Mouse (Mus musculus) gastrocnemius, adult 18-20 months (tissue): ENCODE measurements around the gene Chd4. TPM values are rescaled to one million over a fixed set of nuclear protein-coding genes. Genes with fewer than 3 reads are reported as not detected.
"Not testable (repeated sequence)": the region's sequence is repeated elsewhere in the genome, so short reads cannot be mapped to it uniquely, and the experiment has no call there.

Experiments used
- DNase-seq: peaks from one replicate; pipeline ENCODE4 v3.0.0; 2021; ENCODE audit warnings: low spot score
- long read RNA-seq, 2 experiments: library from polyadenylated mRNA; stranded (forward); transcript quantifications; one replicate each; pipeline ENCODE4 v2.0.0; 2021
- total RNA-seq, 2 experiments: library from RNA; stranded (reverse); gene quantifications; 2 replicates each; pipeline ENCODE4 v1.2.3; 2021

The Chd4 gene
- total RNA-seq, result 10 to 100 TPM; 64.1 to 70.6 TPM
- long read RNA-seq, experiment 1, full-length matches to known transcripts, result 3 of 17 reads
- long read RNA-seq, experiment 1, partial matches to known transcripts, result 11 of 17 reads
- long read RNA-seq, experiment 1, other reads (novel, unspliced or antisense), result 3 of 17 reads
- long read RNA-seq, experiment 2, full-length matches to known transcripts, result 2 of 19 reads
- long read RNA-seq, experiment 2, partial matches to known transcripts, result 12 of 19 reads
- long read RNA-seq, experiment 2, other reads (novel, unspliced or antisense), result 5 of 19 reads

- peak; percentile 88 for DNase-seq
Measured at GRCm38 (mm10) chr6:125095391-125096278, at the start of gene Chd4. Gene Chd4, plus strand, starts transcription at chr6:125095981.

DNA sequence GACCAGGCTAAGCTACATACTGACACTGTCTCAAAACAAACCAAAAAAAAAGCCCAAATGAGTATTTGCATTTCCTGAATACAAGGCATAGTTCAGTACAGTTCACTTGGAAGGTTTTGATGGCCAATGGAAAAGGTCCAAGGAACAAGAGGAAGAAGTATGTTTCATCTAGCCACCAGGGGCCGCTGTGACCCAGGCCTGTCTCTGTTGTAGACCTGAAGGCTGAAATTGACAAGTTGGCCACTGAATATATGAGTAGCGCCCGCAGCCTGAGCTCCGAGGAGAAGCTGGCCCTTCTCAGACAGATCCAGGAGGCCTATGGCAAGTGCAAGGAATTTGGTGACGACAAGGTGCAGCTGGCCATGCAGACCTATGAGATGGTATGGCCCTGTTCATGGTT lies 49.1 kb upstream of the Chd4 start:
- peak; percentile 82 for DNase-seq

DNA sequence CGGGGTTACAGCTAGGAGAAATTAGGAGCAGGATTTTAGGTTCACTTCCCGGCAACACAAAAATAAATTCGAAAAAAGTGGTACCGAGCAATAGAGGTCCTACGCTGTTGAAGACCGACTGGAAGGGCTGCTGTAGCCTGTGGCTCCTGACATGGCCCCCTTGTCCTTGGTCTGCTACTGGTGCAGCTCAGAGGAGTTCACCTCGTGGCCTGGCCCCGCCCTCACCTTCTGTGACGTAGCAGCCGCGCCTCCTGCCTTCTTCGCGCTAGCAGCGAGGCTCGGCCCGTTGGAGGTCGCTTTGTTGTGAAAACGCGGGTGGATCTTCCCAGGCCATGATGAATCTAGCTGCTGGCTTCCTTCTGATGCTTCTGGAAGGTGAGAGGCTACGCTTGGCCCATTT lies 46.1 kb upstream of the Chd4 start, which contains the start of gene Acrbp:
TSS of gene Acrbp (plus strand) at position 12 of the 400 bp plus-strand sequence.
- DNase-seq, result no peak

DNA sequence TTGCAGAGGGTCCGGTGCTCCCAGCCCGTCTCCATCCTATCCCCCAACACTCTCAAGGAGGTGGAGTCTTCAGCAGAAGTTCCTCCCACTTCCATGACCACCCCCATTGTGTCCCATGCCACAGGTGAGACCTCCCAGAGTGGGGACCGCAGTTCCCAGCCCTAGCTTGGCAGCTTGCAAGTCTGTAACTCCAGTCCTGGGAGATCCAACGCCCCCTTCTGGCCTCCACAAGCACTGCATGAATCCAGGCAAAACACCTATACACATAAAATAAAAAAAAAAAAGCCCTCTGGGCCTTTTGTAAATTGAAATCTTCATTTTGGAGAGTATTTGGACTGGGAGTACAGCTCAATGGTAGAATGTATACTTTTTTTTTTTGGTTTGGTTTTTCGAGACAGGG lies 44.5 kb upstream of the Chd4 start:
- DNase-seq, result no peak

DNA sequence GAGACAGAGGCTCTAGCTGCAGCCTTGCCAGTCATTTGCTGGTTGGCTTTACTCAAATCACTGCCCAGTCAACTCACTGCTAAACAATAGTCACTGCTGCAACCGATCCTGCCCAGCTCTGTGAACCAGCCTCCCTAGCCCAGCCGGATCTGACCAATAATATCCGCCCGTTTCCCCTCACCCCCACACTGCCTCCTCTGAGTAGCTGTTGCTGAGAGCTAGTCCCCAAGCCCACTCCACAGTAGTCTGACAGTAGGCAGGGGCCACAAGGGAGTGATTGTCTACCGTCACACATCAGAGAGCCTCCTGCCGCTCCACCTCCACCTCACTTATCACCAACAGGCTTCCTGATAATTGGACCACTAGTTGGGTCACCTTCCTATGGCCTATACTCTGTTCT lies 34.3 kb upstream of the Chd4 start:
- no peak for DNase-seq

DNA sequence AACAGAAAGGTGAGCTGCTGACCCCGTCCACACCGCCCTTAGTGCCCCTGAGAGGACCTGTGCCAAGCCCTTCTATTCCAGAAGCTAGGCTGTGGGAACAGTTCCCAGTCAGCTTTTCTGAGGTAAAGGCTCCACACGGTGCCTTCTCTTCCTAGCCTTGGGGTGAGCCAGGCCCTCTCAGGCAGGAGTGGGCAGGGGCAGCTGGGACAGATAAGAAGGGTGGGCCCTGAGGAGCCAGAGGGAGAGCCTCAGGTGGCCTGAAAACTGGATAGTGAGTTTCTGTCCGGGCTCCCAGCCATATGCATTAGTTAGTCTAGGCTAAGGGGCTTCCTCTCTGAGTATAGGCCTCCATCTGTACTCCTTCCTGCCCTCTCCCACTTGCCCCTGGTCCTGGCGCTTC lies 33.3 kb upstream of the Chd4 start:
- DNase-seq, result no peak

DNA sequence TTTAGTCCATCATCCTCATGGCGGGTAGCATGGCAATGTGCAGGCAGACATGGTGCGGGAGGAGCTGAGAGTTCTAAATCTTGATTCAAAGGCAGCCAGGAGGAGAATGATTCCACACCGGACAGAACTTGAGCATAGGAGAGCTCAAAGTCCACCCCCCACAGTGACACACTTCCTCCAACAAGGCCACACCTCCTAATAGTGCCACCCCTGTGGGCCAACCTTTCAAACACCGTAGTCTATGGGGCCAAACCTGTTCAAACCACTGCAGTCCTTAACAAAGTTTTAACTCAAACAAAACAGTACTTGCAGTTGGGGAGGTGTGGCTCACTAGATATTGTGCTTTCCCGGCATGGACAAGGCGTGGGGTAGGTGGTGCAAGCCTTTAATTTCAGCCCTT lies 31.9 kb upstream of the Chd4 start:
- no peak for DNase-seq

DNA sequence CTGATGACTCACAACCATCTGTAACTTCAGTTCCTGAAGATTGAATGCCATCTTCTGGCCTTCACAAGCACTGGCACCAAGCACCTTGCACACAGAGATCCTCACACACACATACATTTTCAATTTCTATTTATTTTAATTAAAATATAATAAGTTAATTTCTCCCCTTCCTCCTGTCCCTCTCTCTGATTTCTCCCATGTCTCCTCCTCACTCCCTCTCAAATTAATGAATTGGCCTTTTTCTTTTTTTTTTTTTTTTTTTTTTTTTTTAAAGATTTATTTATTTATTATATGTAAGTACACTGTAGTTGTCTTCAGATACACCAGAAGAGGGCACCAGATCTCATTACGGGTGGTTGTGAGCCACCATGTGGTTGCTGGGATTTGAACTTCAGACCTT lies 30.6 kb upstream of the Chd4 start:
- DNase-seq, result not testable (repeated sequence)

GRCm38 (mm10) chr6:125067571-125067995 lies 28.2 kb upstream of the Chd4 start, which contains the start of gene Lpar5:
Gene Lpar5, plus strand, starts transcription at chr6:125067920.
- DNase-seq, result no peak

- no peak for DNase-seq
Measured at GRCm38 (mm10) chr6:125071170-125071895, 24.4 kb upstream of the Chd4 start.

GRCm38 (mm10) chr6:125071896-125072279 lies 23.9 kb upstream of the Chd4 start:
- no peak for DNase-seq

GRCm38 (mm10) chr6:125073825-125074224 lies 22.0 kb upstream of the Chd4 start:
- DNase-seq, result no peak

DNA sequence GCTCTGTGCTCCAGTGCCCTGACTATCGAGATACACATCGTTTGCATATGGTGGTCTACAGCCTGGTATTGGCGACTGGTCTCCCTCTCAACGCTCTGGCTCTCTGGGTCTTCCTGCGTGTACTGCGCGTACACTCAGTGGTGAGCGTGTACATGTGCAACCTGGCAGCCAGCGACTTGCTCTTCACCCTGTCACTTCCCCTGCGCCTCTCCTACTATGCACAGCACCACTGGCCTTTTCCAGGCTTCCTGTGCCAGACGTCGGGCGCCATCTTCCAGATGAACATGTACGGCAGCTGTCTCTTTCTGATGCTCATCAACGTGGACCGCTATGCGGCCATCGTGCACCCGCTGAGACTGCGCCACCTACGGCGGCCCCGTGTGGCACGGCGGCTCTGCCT lies 14.4 kb upstream of the Chd4 start:
- no peak for DNase-seq

DNA sequence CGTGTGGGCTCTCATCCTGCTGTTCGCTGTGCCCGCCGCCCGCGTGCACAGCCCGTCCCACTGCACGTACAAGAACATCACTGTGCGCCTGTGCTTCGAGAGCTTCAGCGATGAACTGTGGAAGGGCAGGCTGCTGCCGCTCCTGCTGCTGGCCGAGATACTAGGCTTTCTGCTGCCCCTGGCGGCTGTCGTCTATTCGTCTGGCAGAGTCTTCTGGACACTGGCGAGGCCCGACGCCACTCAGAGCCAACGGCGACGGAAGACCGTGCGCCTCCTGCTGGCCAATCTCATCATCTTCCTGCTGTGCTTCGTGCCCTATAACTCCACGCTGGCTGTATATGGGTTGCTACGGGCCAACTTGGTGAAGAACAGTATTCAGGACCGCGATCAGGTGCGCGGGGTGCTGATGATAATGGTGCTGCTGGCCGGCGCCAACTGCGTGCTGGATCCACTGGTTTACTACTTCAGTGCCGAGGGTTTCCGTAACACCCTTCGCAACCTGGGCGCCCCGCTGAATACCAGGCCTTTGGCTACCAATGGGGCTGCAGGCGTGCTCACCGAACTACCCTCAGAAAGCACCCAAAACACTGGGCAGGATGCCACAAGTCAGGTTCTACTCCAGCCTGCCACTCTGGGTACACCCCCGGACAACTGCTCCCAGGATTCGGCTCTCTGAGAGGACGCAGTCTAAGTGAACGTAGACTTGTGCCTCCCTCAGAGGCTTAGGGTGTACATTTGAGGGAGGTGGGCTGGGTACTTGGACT lies 13.8 kb upstream of the Chd4 start:
- peak; percentile 89 for DNase-seq

DNA sequence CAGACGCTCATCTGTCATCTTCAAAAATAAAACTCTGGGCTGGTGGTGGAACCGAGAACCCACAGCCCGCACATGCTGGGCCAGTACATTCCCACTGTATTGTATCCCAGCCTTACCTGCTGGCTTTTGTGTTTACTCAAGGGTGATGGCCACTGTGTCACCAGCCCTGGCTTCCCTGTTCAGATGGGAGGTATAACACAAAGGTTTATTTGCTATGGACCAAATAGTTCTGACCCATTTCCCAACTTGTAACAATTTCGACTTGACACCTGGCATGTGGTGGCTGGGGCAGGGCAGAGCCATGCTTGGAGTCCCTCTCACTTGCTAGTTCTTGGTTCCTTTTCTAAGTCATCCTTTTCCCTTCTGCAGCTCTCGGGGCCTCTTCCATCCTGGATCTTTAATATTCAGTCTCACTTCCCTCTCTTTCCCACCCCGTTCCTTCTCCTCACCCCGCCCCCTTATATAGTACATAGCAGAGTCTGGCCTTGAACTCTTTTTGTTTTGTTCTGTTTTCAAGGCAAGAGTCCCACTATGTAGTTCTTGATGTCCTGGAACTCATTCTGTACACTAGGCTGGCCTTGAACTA lies 12.9 kb upstream of the Chd4 start:
- DNase-seq, result no peak

GRCm38 (mm10) chr6:125084424-125084823 lies 11.4 kb upstream of the Chd4 start:
- peak; percentile 69 for DNase-seq

DNA sequence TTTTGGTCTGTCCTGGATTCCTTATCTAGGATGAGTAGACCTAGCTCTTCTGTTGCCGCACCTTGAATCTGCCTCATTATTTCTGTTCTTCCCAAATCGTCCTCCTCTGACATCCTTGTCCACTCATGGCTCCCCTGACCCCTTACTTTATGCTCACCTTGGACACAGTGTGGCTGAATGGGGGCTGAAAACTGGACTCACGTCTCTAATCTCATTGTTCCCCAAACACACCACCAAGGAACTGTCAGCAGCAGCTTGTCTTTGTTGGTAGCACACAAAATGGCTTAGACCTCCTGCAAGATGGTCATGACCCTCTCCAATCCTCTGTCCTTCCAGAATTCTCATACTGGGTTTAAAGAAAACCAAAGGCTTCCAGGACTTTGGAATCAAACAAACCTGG lies 7.8 kb upstream of the Chd4 start:
- no peak for DNase-seq

GRCm38 (mm10) chr6:125088561-125089321 lies 7.0 kb upstream of the Chd4 start:
- DNase-seq, result peak; percentile 71

DNA sequence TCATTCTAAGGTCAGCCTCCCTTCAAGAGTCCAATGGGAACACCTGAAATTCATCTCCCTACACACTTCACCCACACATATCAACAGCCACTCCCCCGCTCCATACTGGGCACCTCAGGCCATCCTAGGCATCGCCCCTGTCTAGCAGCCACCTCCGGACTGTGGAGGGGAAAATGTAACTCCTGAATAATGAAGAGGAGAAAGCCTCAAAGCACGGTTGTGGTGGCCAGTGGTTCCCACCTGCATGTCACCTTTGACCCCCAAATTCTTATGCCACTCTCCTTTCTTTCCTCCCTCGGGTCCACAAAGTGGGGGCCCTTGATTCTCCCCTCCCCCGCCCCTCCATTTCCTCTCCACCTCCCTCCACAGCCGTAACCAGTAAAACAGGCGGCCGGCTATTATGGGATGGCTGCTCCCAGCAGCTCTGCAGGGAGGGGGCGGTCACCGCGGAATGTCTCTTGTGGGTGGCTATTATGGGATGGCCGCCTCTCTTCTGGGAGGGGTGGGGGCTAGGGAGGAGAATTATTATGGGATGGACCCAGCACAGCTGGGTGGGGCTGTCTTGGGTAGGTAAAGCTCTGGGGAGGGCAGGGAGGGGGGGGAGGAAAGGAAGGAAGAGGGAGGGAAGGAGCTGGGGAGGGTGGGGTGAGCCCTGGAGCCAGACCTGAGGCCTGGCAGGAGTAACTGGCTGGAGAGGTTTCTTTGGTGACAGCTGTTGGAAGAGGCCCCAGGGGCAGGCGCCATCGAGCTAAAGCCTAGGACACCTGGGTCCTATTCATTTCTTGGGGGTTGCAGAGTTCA lies 6.1 kb upstream of the Chd4 start:
- peak; percentile 70 for DNase-seq
